Mouse (Mus musculus) kidney, postnatal 14 days (tissue): ENCODE results near the gene Spcs3.

Experiments
- DNase-seq: peaks from one replicate; pipeline ENCODE4 v3.0.0; 2022; ENCODE audit warnings: mixed read lengths

The Spcs3 gene

DNA sequence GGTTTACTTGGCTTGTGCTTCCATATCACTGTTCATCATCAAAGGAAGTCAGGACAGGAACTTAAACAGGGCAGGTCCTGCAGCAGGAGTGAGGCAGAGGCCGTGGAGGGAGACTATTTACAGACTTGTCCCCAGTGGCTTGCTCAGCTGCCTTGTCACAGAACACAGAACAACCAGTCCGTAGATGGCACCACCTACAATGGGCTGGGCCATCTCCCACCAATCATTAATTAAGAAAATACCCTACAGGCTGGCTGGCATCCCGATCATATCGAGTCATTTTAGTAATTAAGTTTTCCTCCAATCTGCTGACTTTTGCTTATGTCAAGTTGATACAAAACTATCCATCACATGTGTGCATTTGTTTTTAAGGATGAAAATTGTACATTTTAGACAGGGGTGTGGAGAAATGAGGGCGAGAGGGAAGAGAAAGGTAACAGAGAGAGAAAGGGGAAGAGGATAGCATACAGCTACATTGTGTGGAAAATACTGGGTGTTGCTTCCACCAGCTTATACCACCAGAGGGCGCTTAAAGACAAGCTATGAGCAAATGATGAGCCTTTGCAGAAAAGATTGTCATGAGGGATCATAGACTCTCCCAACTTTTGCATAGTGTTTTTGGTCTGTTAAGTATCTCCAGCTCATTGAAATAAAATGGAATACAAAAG is 22.2 kb downstream of the Spcs3 start:
- DNase-seq: peak; percentile 84

GRCm38 (mm10) chr8:54505060-54505459 is 24.7 kb downstream of the Spcs3 start:
- no peak for DNase-seq

DNA sequence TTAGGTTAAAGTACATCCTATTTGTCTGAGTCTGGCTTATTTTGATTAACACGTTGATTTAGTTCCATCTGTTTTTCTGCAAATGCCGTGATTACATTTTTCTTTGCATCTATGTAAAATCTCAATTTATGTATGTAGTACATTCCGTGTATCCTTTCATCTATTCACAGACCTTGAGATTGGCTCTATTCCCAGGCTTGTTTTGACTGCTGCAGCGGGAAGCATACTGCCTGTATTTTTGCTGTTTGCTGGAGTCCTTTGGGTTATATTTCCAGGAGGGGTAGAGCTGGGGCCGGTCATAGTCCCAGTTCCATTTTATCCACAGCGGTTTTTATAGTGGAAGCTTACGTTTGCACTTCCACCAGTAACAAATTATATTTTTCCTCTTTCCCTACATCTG is 26.7 kb downstream of the Spcs3 start:
- no peak for DNase-seq

GRCm38 (mm10) chr8:54493915-54494314 is 35.9 kb downstream of the Spcs3 start:
- DNase-seq: no peak

DNA sequence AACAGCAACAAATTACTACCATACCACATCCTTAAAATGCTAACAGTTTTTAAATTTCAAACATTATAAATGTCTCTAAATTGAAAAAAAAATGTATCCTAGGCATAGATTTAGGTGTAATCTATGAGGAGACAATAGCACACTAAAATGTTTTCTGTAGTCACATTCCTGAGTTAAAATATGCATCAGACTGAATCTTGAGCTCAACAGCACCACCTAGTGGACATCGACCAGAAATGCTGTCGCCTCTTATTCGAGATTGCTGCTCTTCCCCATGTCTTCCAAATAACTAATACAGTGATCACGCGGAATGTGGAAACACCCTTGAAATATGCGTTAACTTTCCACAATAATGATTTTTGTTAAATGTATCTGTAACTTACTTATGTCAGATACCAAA is 36.7 kb downstream of the Spcs3 start:
- peak; percentile 49 for DNase-seq

GRCm38 (mm10) chr8:54491934-54492333 is 37.9 kb downstream of the Spcs3 start:
- no peak for DNase-seq

GRCm38 (mm10) chr8:54491057-54491690 is 38.6 kb downstream of the Spcs3 start:
- DNase-seq: peak; percentile 54

DNA sequence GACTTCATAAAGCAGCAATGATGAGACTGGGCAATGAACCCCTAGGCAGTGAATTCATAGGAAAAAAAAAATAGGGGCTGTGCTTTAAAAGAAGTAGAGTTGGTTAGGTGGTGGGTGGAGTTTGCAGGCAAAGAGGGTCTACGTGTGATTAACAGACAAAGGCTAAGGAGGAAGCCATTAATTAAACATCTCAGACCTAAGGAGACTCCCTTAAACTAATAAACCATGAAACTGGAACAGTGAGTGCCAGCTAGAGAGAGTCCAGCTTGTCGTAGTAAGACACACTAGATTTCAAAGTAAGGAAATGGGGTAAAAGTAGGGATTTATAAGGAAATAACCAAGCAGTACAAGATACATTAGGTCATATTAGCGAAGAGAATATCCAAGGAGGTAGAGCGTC is 41.4 kb downstream of the Spcs3 start:
- no peak for DNase-seq

- peak; percentile 9 for DNase-seq
These were observed 43.1 kb downstream of the Spcs3 start for GRCm38 (mm10) chr8:54486555-54487273.
